Mouse (Mus musculus) cortical plate, adult 2 months (tissue): ENCODE results near the gene Zcchc8.

Source experiments
- CTCF ChIP-seq: fragments of 200-500 bp; IDR thresholded peaks from 2 replicates; pipeline ENCODE4 v1.5.1; 2011; ENCODE audit warnings: mild to moderate bottlenecking, control low read depth, low read length; ENCODE audit not compliant: insufficient read depth; ENCODE audit errors: extremely low read depth
- POLR2A ChIP-seq: fragments of 200-500 bp; IDR thresholded peaks from 2 replicates; pipeline ENCODE4 v1.6.1; 2011; ENCODE audit warnings: mild to moderate bottlenecking, low read length, control low read depth; ENCODE audit not compliant: insufficient read depth; ENCODE audit errors: extremely low read depth

- TF ChIP-seq POLR2A, result no peak
- TF ChIP-seq CTCF, result no peak
These were observed 23.9 kb downstream of the Zcchc8 start for GRCm38 (mm10) chr5:123696961-123697360.
